Mouse (Mus musculus) ES-E14 (cell line): ENCODE results near the gene Zmym2.

Experiments used
- CHD2 ChIP-seq: IDR thresholded peaks from 2 replicates; pipeline ENCODE4 v1.6.1; 2014; ENCODE audit warnings: mild to moderate bottlenecking, low read depth, low read length, inconsistent platforms
- HCFC1 ChIP-seq: IDR thresholded peaks from 2 replicates; pipeline ENCODE4 v1.6.1; 2012; ENCODE audit warnings: low read length, inconsistent platforms, borderline replicate concordance; ENCODE audit not compliant: insufficient read depth
- MAFK ChIP-seq: IDR thresholded peaks from 2 replicates; pipeline ENCODE4 v1.6.1; 2014; ENCODE audit warnings: mild to moderate bottlenecking, low read depth, low read length, inconsistent platforms; ENCODE audit not compliant: insufficient read depth
- ZC3H11A ChIP-seq: IDR thresholded peaks from 2 replicates; pipeline ENCODE4 v1.6.1; 2012; ENCODE audit warnings: low read depth, mild to moderate bottlenecking, inconsistent platforms, low read length, borderline replicate concordance
- ZNF384 ChIP-seq: IDR thresholded peaks from 2 replicates; pipeline ENCODE4 v1.6.1; 2012; ENCODE audit warnings: low read depth, low read length, inconsistent platforms

- TF ChIP-seq ZC3H11A (no peak), HCFC1 (no peak), CHD2 (no peak), MAFK (no peak), ZNF384 (no peak)
Measured at GRCm38 (mm10) chr14:56903039-56903438, 16.6 kb downstream of the Zmym2 start.
